Mouse (Mus musculus) lung, adult 2 months (tissue): ENCODE measurements around the gene Mast4.

Experiments used
- CTCF ChIP-seq: fragments of 200-500 bp; IDR thresholded peaks from 2 replicates; pipeline ENCODE4 v1.5.1; 2011; ENCODE audit warnings: mild to moderate bottlenecking, low read length, control low read depth; ENCODE audit not compliant: insufficient read depth
- POLR2A ChIP-seq: fragments of 200-500 bp; IDR thresholded peaks from 2 replicates; pipeline ENCODE4 v1.6.1; 2011; ENCODE audit warnings: low read depth, mild to moderate bottlenecking, control low read depth, low read length, borderline replicate concordance; ENCODE audit errors: extremely low read depth

GRCm38 (mm10) chr13:103253077-103253476 lies 81.2 kb downstream of the Mast4 start:
- TF ChIP-seq CTCF (no peak), POLR2A (no peak)
